Mouse (Mus musculus): ENCODE measurements around the gene Hipk2. TPM values are rescaled to one million over a fixed set of nuclear protein-coding genes. Genes with fewer than 3 reads are reported as not detected.

Hipk2 gene
- 10 to 100 TPM; 55.9 to 59.9 TPM for total RNA-seq (2021)
- long read RNA-seq, experiment 1, partial matches to known transcripts = 8 of 11 reads
- long read RNA-seq, experiment 1, other reads (novel, unspliced or antisense) = 1 of 11 reads
- long read RNA-seq, experiment 2, partial matches to known transcripts = 8 of 12 reads
- long read RNA-seq, experiment 2, other reads (novel, unspliced or antisense) = 4 of 12 reads

- peak; percentile 61 to 63 for DNase-seq (ENCODE audit: low spot score in 2 of 2)
- TF ChIP-seq CTCF (conservative IDR thresholded peaks at IDR 0.05) = peak; percentile 33
- Histone ChIP-seq H3K27ac (peak within 1 kb of the TSS; percentile 97), H3K4me3 (peak within 1 kb of the TSS; percentile 86)
These were observed at the start of gene Hipk2 for GRCm38 (mm10) chr6:38876071-38876911. Gene Hipk2, minus strand, starts transcription at chr6:38876165.

GRCm38 (mm10) chr6:38925719-38926118 lies 49.8 kb upstream of the Hipk2 start:
- Histone ChIP-seq H3K27ac (no peak overlapping the region), H3K4me3 (no peak overlapping the region)
- DNase-seq (ENCODE audit: low spot score in 2 of 2) = no peak
- TF ChIP-seq CTCF (conservative IDR thresholded peaks at IDR 0.05) = peak; percentile 64

- H3K27ac ChIP-seq = no peak overlapping the region
- TF ChIP-seq CTCF (conservative IDR thresholded peaks at IDR 0.05) = no peak
- H3K4me3 ChIP-seq = no peak overlapping the region
- no peak for DNase-seq (ENCODE audit: low spot score in 2 of 2)
These were observed 48.2 kb upstream of the Hipk2 start for GRCm38 (mm10) chr6:38923870-38924817.

GRCm38 (mm10) chr6:38923450-38923849 lies 47.5 kb upstream of the Hipk2 start:
- H3K27ac ChIP-seq = no peak overlapping the region

GRCm38 (mm10) chr6:38922517-38922916 lies 46.6 kb upstream of the Hipk2 start:
- no peak for TF ChIP-seq CTCF (conservative IDR thresholded peaks at IDR 0.05)
- DNase-seq (ENCODE audit: low spot score in 2 of 2) = no peak
- H3K27ac ChIP-seq = no peak overlapping the region
- H3K4me3 ChIP-seq = no peak overlapping the region

More at GRCm38 (mm10) chr6:38923450-38923849, 47.5 kb upstream of the Hipk2 start:
- TF ChIP-seq CTCF (conservative IDR thresholded peaks at IDR 0.05) = no peak
- no peak overlapping the region for H3K4me3 ChIP-seq
- DNase-seq (ENCODE audit: low spot score in 2 of 2) = no peak

- no peak for DNase-seq (ENCODE audit: low spot score in 2 of 2)
- no peak overlapping the region for H3K4me3 ChIP-seq
- no peak for TF ChIP-seq CTCF (conservative IDR thresholded peaks at IDR 0.05)
- H3K27ac ChIP-seq = no peak overlapping the region
These were observed 45.8 kb upstream of the Hipk2 start for GRCm38 (mm10) chr6:38921810-38922116.

- Histone ChIP-seq H3K4me3 (no peak overlapping the region), H3K27ac (no peak overlapping the region)
- DNase-seq (ENCODE audit: low spot score in 2 of 2) = no peak
- no peak for TF ChIP-seq CTCF (conservative IDR thresholded peaks at IDR 0.05)
These were observed 45.3 kb upstream of the Hipk2 start for GRCm38 (mm10) chr6:38921095-38921809.

GRCm38 (mm10) chr6:38920141-38920540 lies 44.2 kb upstream of the Hipk2 start:
- Histone ChIP-seq H3K27ac (no peak overlapping the region), H3K4me3 (no peak overlapping the region)
- no peak for DNase-seq (ENCODE audit: low spot score in 2 of 2)
- no peak for TF ChIP-seq CTCF (conservative IDR thresholded peaks at IDR 0.05)

GRCm38 (mm10) chr6:38919135-38919740 lies 43.3 kb upstream of the Hipk2 start:
- H3K4me3 ChIP-seq = no peak overlapping the region; the same call in 1 of the 2 replicates
- no peak for TF ChIP-seq CTCF (conservative IDR thresholded peaks at IDR 0.05)
- DNase-seq (ENCODE audit: low spot score in 2 of 2) = no peak
- no peak overlapping the region for H3K27ac ChIP-seq

GRCm38 (mm10) chr6:38918728-38919127 lies 42.8 kb upstream of the Hipk2 start:
- Histone ChIP-seq H3K27ac (no peak overlapping the region), H3K4me3 (no peak overlapping the region)
- no peak for DNase-seq (ENCODE audit: low spot score in 2 of 2)
- TF ChIP-seq CTCF (conservative IDR thresholded peaks at IDR 0.05) = no peak

GRCm38 (mm10) chr6:38917415-38917814 lies 41.5 kb upstream of the Hipk2 start:
- DNase-seq (ENCODE audit: low spot score in 2 of 2) = no peak
- no peak overlapping the region for H3K4me3 ChIP-seq

GRCm38 (mm10) chr6:38916571-38916970 lies 40.6 kb upstream of the Hipk2 start:
- no peak for TF ChIP-seq CTCF (conservative IDR thresholded peaks at IDR 0.05)
- no peak overlapping the region for H3K4me3 ChIP-seq
- DNase-seq (ENCODE audit: low spot score in 2 of 2) = no peak
- H3K27ac ChIP-seq = no peak overlapping the region

More at GRCm38 (mm10) chr6:38917415-38917814, 41.5 kb upstream of the Hipk2 start:
- no peak overlapping the region for H3K27ac ChIP-seq
- TF ChIP-seq CTCF (conservative IDR thresholded peaks at IDR 0.05) = no peak
